Mouse (Mus musculus) E14TG2a.4 (cell line): ENCODE data around the gene Mospd3.

Experiments
- H3K27me3 ChIP-seq: 2 replicates; pipeline ENCODE4 v1.6.1; 2014; ENCODE audit warnings: low read length, control low read depth; ENCODE audit not compliant: insufficient read depth
- H3K36me3 ChIP-seq: 2 replicates; pipeline ENCODE4 v1.6.1; 2014; ENCODE audit warnings: low read length, control low read depth; ENCODE audit not compliant: insufficient read depth
- H3K4me1 ChIP-seq: replicated peaks from 2 replicates; pipeline ENCODE4 v1.6.1; 2014; ENCODE audit warnings: low read depth, low read length, control low read depth
- H3K4me3 ChIP-seq: replicated peaks from 2 replicates; pipeline ENCODE4 v1.5.1; 2014; ENCODE audit warnings: mild to moderate bottlenecking, low read length
- H3K9me3 ChIP-seq: 2 replicates; pipeline ENCODE4 v1.6.1; 2014; ENCODE audit warnings: low read length, control low read depth
- CTCF ChIP-seq: conservative IDR thresholded peaks from 2 replicates; pipeline ENCODE4 v1.5.1; 2014; ENCODE audit warnings: low read length
- NANOG ChIP-seq: IDR thresholded peaks from 2 replicates; pipeline ENCODE4 v1.6.1; 2014; ENCODE audit warnings: borderline replicate concordance, low read length, mixed read lengths
- POU5F1 ChIP-seq: IDR thresholded peaks from 2 replicates; pipeline ENCODE4 v1.6.1; 2014; ENCODE audit warnings: low read length, borderline replicate concordance

Mospd3 gene

GRCm38 (mm10) chr5:137574470-137574901, 26.4 kb downstream of the Mospd3 start:
- H3K9me3 ChIP-seq, result no peaks in the 10 kb centered on the region
- TF ChIP-seq POU5F1, result no peak
- no peak for TF ChIP-seq NANOG
- TF ChIP-seq CTCF, result peak; percentile 24

GRCm38 (mm10) chr5:137570691-137571586, 29.9 kb downstream of the Mospd3 start:
- Histone ChIP-seq H3K27me3 (peaks cover 50% of the 10 kb centered on the region), H3K4me1 (peaks cover 49% of the 10 kb centered on the region), H3K4me3 (no peak overlapping the region), H3K36me3 (no peaks in the 10 kb centered on the region), H3K9me3 (no peaks in the 10 kb centered on the region)
- no peak for TF ChIP-seq POU5F1

More at GRCm38 (mm10) chr5:137574470-137574901, 26.4 kb downstream of the Mospd3 start:
- no peaks in the 10 kb centered on the region for H3K36me3 ChIP-seq
- peaks cover 51% of the 10 kb centered on the region for H3K27me3 ChIP-seq
- peak overlapping the region; percentile 52; the same call in 1 of the 2 replicates for H3K4me3 ChIP-seq
- H3K4me1 ChIP-seq, result peaks cover 33% of the 10 kb centered on the region

GRCm38 (mm10) chr5:137570181-137570580, 30.7 kb downstream of the Mospd3 start:
- peaks cover 50% of the 10 kb centered on the region for H3K27me3 ChIP-seq
- no peak overlapping the region for H3K4me3 ChIP-seq
- H3K4me1 ChIP-seq, result peaks cover 53% of the 10 kb centered on the region
- H3K36me3 ChIP-seq, result no peaks in the 10 kb centered on the region
- H3K9me3 ChIP-seq, result no peaks in the 10 kb centered on the region
- TF ChIP-seq CTCF (no peak), NANOG (no peak), POU5F1 (no peak)

GRCm38 (mm10) chr5:137569665-137570064, 31.2 kb downstream of the Mospd3 start, which contains the start of gene Tfr2:
Tfr2 (plus strand) TSS chr5:137569840.
- no peak for TF ChIP-seq CTCF
- TF ChIP-seq NANOG, result no peak
- no peak for TF ChIP-seq POU5F1

GRCm38 (mm10) chr5:137569031-137569430, 31.8 kb downstream of the Mospd3 start:
- H3K4me1 ChIP-seq, result peaks cover 48% of the 10 kb centered on the region
- TF ChIP-seq CTCF, result no peak
- no peak overlapping the region; the same call in 1 of the 2 replicates for H3K4me3 ChIP-seq
- H3K36me3 ChIP-seq, result no peaks in the 10 kb centered on the region
- no peaks in the 10 kb centered on the region for H3K9me3 ChIP-seq
- peaks cover 38% of the 10 kb centered on the region for H3K27me3 ChIP-seq

More at GRCm38 (mm10) chr5:137569665-137570064, 31.2 kb downstream of the Mospd3 start, which contains the start of gene Tfr2:
- no peaks in the 10 kb centered on the region for H3K36me3 ChIP-seq
- peaks cover 50% of the 10 kb centered on the region for H3K4me1 ChIP-seq
- H3K9me3 ChIP-seq, result no peaks in the 10 kb centered on the region
- H3K27me3 ChIP-seq, result peaks cover 44% of the 10 kb centered on the region
- H3K4me3 ChIP-seq, result peak within 1 kb of the TSS; percentile 45; the same call in 1 of the 2 replicates

GRCm38 (mm10) chr5:137568223-137568798, 32.5 kb downstream of the Mospd3 start:
- no peaks in the 10 kb centered on the region for H3K9me3 ChIP-seq
- TF ChIP-seq CTCF (no peak), NANOG (no peak), POU5F1 (no peak)
- peaks cover 31% of the 10 kb centered on the region for H3K27me3 ChIP-seq
- H3K4me3 ChIP-seq, result no peak overlapping the region
- H3K4me1 ChIP-seq, result peaks cover 49% of the 10 kb centered on the region
- no peaks in the 10 kb centered on the region for H3K36me3 ChIP-seq

GRCm38 (mm10) chr5:137566416-137566815, 34.4 kb downstream of the Mospd3 start:
- Histone ChIP-seq H3K4me1 (peaks cover 59% of the 10 kb centered on the region), H3K27me3 (peaks cover 17% of the 10 kb centered on the region), H3K4me3 (no peak overlapping the region), H3K36me3 (no peaks in the 10 kb centered on the region), H3K9me3 (no peaks in the 10 kb centered on the region)
- no peak for TF ChIP-seq POU5F1
- no peak for TF ChIP-seq NANOG
- TF ChIP-seq CTCF, result no peak

GRCm38 (mm10) chr5:137565744-137566143, 35.1 kb downstream of the Mospd3 start:
- TF ChIP-seq POU5F1 (no peak), CTCF (no peak), NANOG (no peak)
- Histone ChIP-seq H3K36me3 (no peaks in the 10 kb centered on the region), H3K4me1 (peaks cover 55% of the 10 kb centered on the region), H3K4me3 (no peak overlapping the region), H3K27me3 (peaks cover 13% of the 10 kb centered on the region; the same call in 1 of the 2 replicates), H3K9me3 (no peaks in the 10 kb centered on the region)

- Histone ChIP-seq H3K27me3 (peaks cover 34% of the 10 kb centered on the region), H3K36me3 (no peaks in the 10 kb centered on the region), H3K9me3 (no peaks in the 10 kb centered on the region), H3K4me3 (no peak overlapping the region), H3K4me1 (peaks cover 28% of the 10 kb centered on the region)
- TF ChIP-seq POU5F1 (no peak), CTCF (no peak), NANOG (no peak)
These were observed 37.9 kb downstream of the Mospd3 start for GRCm38 (mm10) chr5:137562965-137563364.
